Mouse (Mus musculus) induced T-regulatory cell, adult 2 months (primary cell): ENCODE data around the gene Ankrd28.

Source experiments
- DNase-seq: peaks from one replicate; pipeline ENCODE4 v3.0.0-alpha.2; 2012; ENCODE audit warnings: low read depth

Gene Ankrd28

GRCm38 (mm10) chr14:31715669-31716068 lies 114.8 kb downstream of the Ankrd28 start:
- no peak for DNase-seq

GRCm38 (mm10) chr14:31709343-31709742 lies 121.1 kb downstream of the Ankrd28 start:
- DNase-seq = no peak

GRCm38 (mm10) chr14:31700376-31700775 lies 130.1 kb downstream of the Ankrd28 start:
- no peak for DNase-seq

GRCm38 (mm10) chr14:31697755-31698154 lies 132.7 kb downstream of the Ankrd28 start:
- no peak for DNase-seq

- no peak for DNase-seq
Measured at GRCm38 (mm10) chr14:31697346-31697745, 133.1 kb downstream of the Ankrd28 start.

GRCm38 (mm10) chr14:31696985-31697303 lies 133.5 kb downstream of the Ankrd28 start:
- no peak for DNase-seq

GRCm38 (mm10) chr14:31696206-31696984 lies 134.1 kb downstream of the Ankrd28 start:
- no peak for DNase-seq

GRCm38 (mm10) chr14:31692536-31692935 lies 137.9 kb downstream of the Ankrd28 start:
- no peak for DNase-seq

- no peak for DNase-seq
Measured at GRCm38 (mm10) chr14:31686231-31686630, 144.2 kb downstream of the Ankrd28 start.

GRCm38 (mm10) chr14:31685680-31686079 lies 144.8 kb downstream of the Ankrd28 start:
- peak; percentile 68 for DNase-seq

- peak; percentile 84 for DNase-seq
Measured at GRCm38 (mm10) chr14:31684343-31685040, 146.0 kb downstream of the Ankrd28 start.

- DNase-seq = peak; percentile 40
Measured at GRCm38 (mm10) chr14:31683610-31684009, 146.8 kb downstream of the Ankrd28 start.

- DNase-seq = no peak
Measured at GRCm38 (mm10) chr14:31681931-31682555, 148.4 kb downstream of the Ankrd28 start.

GRCm38 (mm10) chr14:31681291-31681690 lies 149.2 kb downstream of the Ankrd28 start:
- no peak for DNase-seq

- no peak for DNase-seq
Measured at GRCm38 (mm10) chr14:31680656-31681055, 149.8 kb downstream of the Ankrd28 start.

GRCm38 (mm10) chr14:31671635-31672320 lies 158.7 kb downstream of the Ankrd28 start:
- DNase-seq = no peak

- DNase-seq = peak; percentile 87
Measured at GRCm38 (mm10) chr14:31669642-31670490, 160.6 kb downstream of the Ankrd28 start.

GRCm38 (mm10) chr14:31669161-31669611 lies 161.3 kb downstream of the Ankrd28 start:
- peak; percentile 60 for DNase-seq

GRCm38 (mm10) chr14:31668326-31668725 lies 162.1 kb downstream of the Ankrd28 start:
- no peak for DNase-seq

GRCm38 (mm10) chr14:31667741-31668140 lies 162.7 kb downstream of the Ankrd28 start:
- DNase-seq = no peak

GRCm38 (mm10) chr14:31666931-31667705 lies 163.3 kb downstream of the Ankrd28 start:
- DNase-seq = no peak
